In genomic region chr10:7333077-7333747, GRCm38 (mm10) we compare ENCODE assay signal across 9 mouse cellular contexts.
DNase-seq lines count a peak whose midpoint lies in the region; ATAC-seq and TF ChIP-seq lines count a peak whose summit lies in the region.
"Had no signal": no experiment of that assay in that cellular context is flagged by ENCODE, and none has a peak within 500 bp of the region (broad histone marks: within the 10 kb centered on the region; RNA-seq: fewer than 3 reads in every experiment).

No protein-coding gene starts in this region.

- ATAC-seq in heart, postnatal 0 days (ENCODE audit: insufficient read depth, low read depth), result peak; percentile 72
- no peak for ATAC-seq in liver, embryonic 13.5 days (ENCODE audit: low read depth)
- peak; percentile 97 for ATAC-seq in neural tube, embryonic 14.5 days (ENCODE audit: low read depth)

- no peak overlapping the region for H3K4me3 ChIP-seq in E14TG2a.4 (replicated peaks; ENCODE audit: low read length)
- H3K4me3 ChIP-seq in forebrain, embryonic 10.5 days, result no peak overlapping the region
- H3K4me3 ChIP-seq in heart, postnatal 0 days (ENCODE audit: low read depth, low read length), result no peak overlapping the region
- no peak overlapping the region for H3K4me3 ChIP-seq in liver, embryonic 13.5 days (replicated peaks)
- H3K4me3 ChIP-seq in neural tube, embryonic 14.5 days (ENCODE audit: low read depth, low read length), result no peak overlapping the region
- H3K4me3 ChIP-seq: heart, embryonic 15.5 days had no signal

- H3K36me3 ChIP-seq in E14TG2a.4 (ENCODE audit: insufficient read depth, low read length), result no peaks in the 10 kb centered on the region
- H3K36me3 ChIP-seq in forebrain, embryonic 10.5 days (replicated peaks), result no peaks in the 10 kb centered on the region
- no peaks in the 10 kb centered on the region for H3K36me3 ChIP-seq in heart, postnatal 0 days (replicated peaks; ENCODE audit: control insufficient read depth, insufficient read depth, low read length)
- no peaks in the 10 kb centered on the region for H3K36me3 ChIP-seq in liver, embryonic 13.5 days
- H3K36me3 ChIP-seq in neural tube, embryonic 14.5 days (ENCODE audit: control insufficient read depth, insufficient read depth, low read length), result no peaks in the 10 kb centered on the region
- H3K36me3 ChIP-seq: heart, embryonic 15.5 days had no signal

- no peak overlapping the region for H3K9ac ChIP-seq in heart, postnatal 0 days (replicated peaks; ENCODE audit: low read depth, low read length)
- H3K9ac ChIP-seq in liver, embryonic 13.5 days, result no peak overlapping the region
- H3K9ac ChIP-seq in neural tube, embryonic 14.5 days (replicated peaks; ENCODE audit: low read depth, low read length), result no peak overlapping the region
- H3K9ac ChIP-seq: heart, embryonic 15.5 days had no signal

- 43% methylated on average over 11 of the region's 11 CpGs for WGBS in forebrain, embryonic 10.5 days
- WGBS in heart, postnatal 0 days, result 37% methylated on average over 11 of the region's 11 CpGs
- 40% methylated on average over 11 of the region's 11 CpGs for WGBS in liver, embryonic 13.5 days (ENCODE audit: insufficient replicate concordance)
- 41% methylated on average over 11 of the region's 11 CpGs for WGBS in neural tube, embryonic 14.5 days

- H3K27me3 ChIP-seq in E14TG2a.4 (ENCODE audit: insufficient read depth, low read length), result no peaks in the 10 kb centered on the region
- H3K27me3 ChIP-seq in forebrain, embryonic 10.5 days (ENCODE audit: poor library complexity, severe bottlenecking), result no peaks in the 10 kb centered on the region
- no peaks in the 10 kb centered on the region for H3K27me3 ChIP-seq in heart, postnatal 0 days (ENCODE audit: control insufficient read depth, insufficient read depth, low read length)
- no peaks in the 10 kb centered on the region for H3K27me3 ChIP-seq in liver, embryonic 13.5 days
- no peaks in the 10 kb centered on the region for H3K27me3 ChIP-seq in neural tube, embryonic 14.5 days (ENCODE audit: control insufficient read depth, insufficient read depth, low read length)
- H3K27me3 ChIP-seq: heart, embryonic 15.5 days had no signal

- H3K4me2 ChIP-seq in heart, postnatal 0 days (ENCODE audit: low read depth, low read length), result no peak overlapping the region
- no peak overlapping the region for H3K4me2 ChIP-seq in liver, embryonic 13.5 days
- H3K4me2 ChIP-seq in neural tube, embryonic 14.5 days (ENCODE audit: low read depth, low read length), result no peak overlapping the region
- H3K4me2 ChIP-seq: heart, embryonic 15.5 days had no signal

- peaks cover 10% of the 10 kb centered on the region for H3K9me3 ChIP-seq in E14TG2a.4 (ENCODE audit: low read length)
- no peaks in the 10 kb centered on the region for H3K9me3 ChIP-seq in forebrain, embryonic 10.5 days
- no peaks in the 10 kb centered on the region for H3K9me3 ChIP-seq in heart, postnatal 0 days (replicated peaks; ENCODE audit: control insufficient read depth, low read length)
- H3K9me3 ChIP-seq in liver, embryonic 13.5 days (replicated peaks), result no peaks in the 10 kb centered on the region
- H3K9me3 ChIP-seq in neural tube, embryonic 14.5 days (ENCODE audit: control insufficient read depth, low read length), result no peaks in the 10 kb centered on the region
- H3K9me3 ChIP-seq: heart, embryonic 15.5 days had no signal

- no peak; the same call in 1 of the 2 replicates for TF ChIP-seq EP300 in heart, postnatal 0 days (IDR thresholded peaks at IDR 0.05; ENCODE audit: low read depth)

- peak; percentile 66 for DNase-seq in brain, embryonic 18.5 days (ENCODE audit: low read depth, low spot score)
- peak; percentile 76 for DNase-seq in forebrain, embryonic 10.5 days (ENCODE audit: extremely low spot score, low spot score)
- peak; percentile 86 for DNase-seq in heart, postnatal 0 days (ENCODE audit: low spot score)
- DNase-seq in kidney, postnatal 25 days, result peak; percentile 77 to 88
- peak; percentile 34 for DNase-seq in liver, embryonic 13.5 days
- peak; percentile 43 for DNase-seq in testis, postnatal 14 days (ENCODE audit: low spot score)

- peak; percentile 81 for TF ChIP-seq CTCF in E14TG2a.4 (conservative IDR thresholded peaks at IDR 0.05; ENCODE audit: low read length)
- peak; percentile 97 for TF ChIP-seq CTCF in heart, postnatal 0 days (IDR thresholded peaks at IDR 0.05; ENCODE audit: low read depth)

- H3K27ac ChIP-seq in forebrain, embryonic 10.5 days, result no peak overlapping the region
- H3K27ac ChIP-seq in heart, postnatal 0 days (ENCODE audit: low read depth), result no peak overlapping the region
- no peak overlapping the region for H3K27ac ChIP-seq in liver, embryonic 13.5 days
- H3K27ac ChIP-seq in neural tube, embryonic 14.5 days (ENCODE audit: low read depth, low read length), result no peak overlapping the region
- H3K27ac ChIP-seq: heart, embryonic 15.5 days had no signal

- no peaks in the 10 kb centered on the region for H3K4me1 ChIP-seq in E14TG2a.4 (replicated peaks; ENCODE audit: low read depth, low read length)
- H3K4me1 ChIP-seq in forebrain, embryonic 10.5 days, result no peaks in the 10 kb centered on the region
- H3K4me1 ChIP-seq in heart, postnatal 0 days (ENCODE audit: control insufficient read depth, insufficient read depth), result no peaks in the 10 kb centered on the region
- H3K4me1 ChIP-seq in liver, embryonic 13.5 days (replicated peaks), result no peaks in the 10 kb centered on the region
- no peaks in the 10 kb centered on the region for H3K4me1 ChIP-seq in neural tube, embryonic 14.5 days (ENCODE audit: control insufficient read depth, insufficient read depth, low read length)
- H3K4me1 ChIP-seq: heart, embryonic 15.5 days had no signal

Comparison
In these comparisons a context has a peak if more than half of its experiments do, and no peak if none do; other contexts are left out.
1. DNase-seq: peak in every context shown above with its lines; median percentile 86 in heart, postnatal 0 days; 82 in kidney, postnatal 25 days; 76 in forebrain, embryonic 10.5 days; 66 in brain, embryonic 18.5 days; 43 in testis, postnatal 14 days; 34 in liver, embryonic 13.5 days.